Comparison of ENCODE assay signal across 18 mouse cellular contexts in the genomic region with DNA sequence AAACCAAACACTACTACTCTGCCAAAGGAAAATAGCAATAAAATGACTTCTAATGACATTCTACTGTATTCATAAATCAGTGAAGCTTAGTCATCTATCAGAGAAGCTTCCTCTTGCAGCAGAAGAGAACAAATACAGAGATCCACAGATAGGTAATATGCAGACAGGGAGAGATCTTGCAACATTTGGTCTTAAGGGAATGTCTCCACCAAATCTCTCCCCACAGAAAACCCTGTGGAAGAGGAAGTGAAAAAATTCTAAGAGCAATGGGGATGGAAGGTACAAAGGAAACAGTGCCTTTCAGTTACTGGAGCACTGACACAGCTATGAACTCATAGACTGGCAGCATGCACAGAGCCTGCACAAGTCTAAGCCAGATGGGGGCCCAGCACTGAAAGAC.
"Had no signal": no experiment of that assay in that cellular context is flagged by ENCODE, and none has a peak within 500 bp of the region (broad histone marks: within the 10 kb centered on the region; RNA-seq: fewer than 3 reads in every experiment).

No protein-coding gene starts in this region.

- H3K36me3 ChIP-seq: liver, embryonic 12.5 days; midbrain, embryonic 13.5 days; neural tube, embryonic 12.5 days; stomach, embryonic 15.5 days had no signal

- H3K27me3 ChIP-seq: liver, embryonic 12.5 days; megakaryocyte, embryonic 14.5 days; midbrain, embryonic 13.5 days; neural tube, embryonic 12.5 days; stomach, embryonic 15.5 days had no signal

- H3K4me3 ChIP-seq: liver, embryonic 12.5 days; megakaryocyte, embryonic 14.5 days; midbrain, embryonic 13.5 days; neural tube, embryonic 12.5 days; stomach, embryonic 15.5 days had no signal

- ATAC-seq: liver, embryonic 12.5 days; midbrain, embryonic 13.5 days; midbrain, embryonic 16.5 days had no signal

- H3K9me3 ChIP-seq: liver, embryonic 12.5 days; megakaryocyte, embryonic 14.5 days; midbrain, embryonic 13.5 days; neural tube, embryonic 12.5 days; stomach, embryonic 15.5 days had no signal

- H3K27ac ChIP-seq: liver, embryonic 12.5 days; liver, embryonic 14.5 days; macrophage; midbrain, embryonic 13.5 days; neural tube, embryonic 12.5 days; stomach, embryonic 15.5 days; stomach, postnatal 0 days had no signal

- H3K9ac ChIP-seq: liver, embryonic 12.5 days; liver, embryonic 14.5 days; lung, embryonic 14.5 days; midbrain, embryonic 13.5 days; neural tube, embryonic 12.5 days; stomach, embryonic 15.5 days had no signal

- H3K4me1 ChIP-seq: liver, embryonic 12.5 days; megakaryocyte, embryonic 14.5 days; midbrain, embryonic 13.5 days; neural tube, embryonic 12.5 days; stomach, embryonic 15.5 days had no signal

- H3K4me2 ChIP-seq: liver, embryonic 12.5 days; lung, embryonic 14.5 days; midbrain, embryonic 11.5 days; midbrain, embryonic 13.5 days; neural tube, embryonic 12.5 days; stomach, embryonic 15.5 days had no signal

- DNase-seq: lung, adult 18-20 months; lung, embryonic 14.5 days; lung, postnatal 14 days; lung, postnatal 36 days; right cerebral cortex, postnatal 14 days; thymus, adult 2 months; thymus, postnatal 25 days; thymus, postnatal 4 days had no signal
